Mouse (Mus musculus): ENCODE measurements around the gene Acot12. TPM values are rescaled to one million over a fixed set of nuclear protein-coding genes. Genes with fewer than 3 reads are reported as not detected.
"Not testable (repeated sequence)": the region's sequence is repeated elsewhere in the genome, so short reads cannot be mapped to it uniquely, and the experiment has no call there.

Acot12 gene
- total RNA-seq, 2 experiments from 2014 or later = not detected

DNA sequence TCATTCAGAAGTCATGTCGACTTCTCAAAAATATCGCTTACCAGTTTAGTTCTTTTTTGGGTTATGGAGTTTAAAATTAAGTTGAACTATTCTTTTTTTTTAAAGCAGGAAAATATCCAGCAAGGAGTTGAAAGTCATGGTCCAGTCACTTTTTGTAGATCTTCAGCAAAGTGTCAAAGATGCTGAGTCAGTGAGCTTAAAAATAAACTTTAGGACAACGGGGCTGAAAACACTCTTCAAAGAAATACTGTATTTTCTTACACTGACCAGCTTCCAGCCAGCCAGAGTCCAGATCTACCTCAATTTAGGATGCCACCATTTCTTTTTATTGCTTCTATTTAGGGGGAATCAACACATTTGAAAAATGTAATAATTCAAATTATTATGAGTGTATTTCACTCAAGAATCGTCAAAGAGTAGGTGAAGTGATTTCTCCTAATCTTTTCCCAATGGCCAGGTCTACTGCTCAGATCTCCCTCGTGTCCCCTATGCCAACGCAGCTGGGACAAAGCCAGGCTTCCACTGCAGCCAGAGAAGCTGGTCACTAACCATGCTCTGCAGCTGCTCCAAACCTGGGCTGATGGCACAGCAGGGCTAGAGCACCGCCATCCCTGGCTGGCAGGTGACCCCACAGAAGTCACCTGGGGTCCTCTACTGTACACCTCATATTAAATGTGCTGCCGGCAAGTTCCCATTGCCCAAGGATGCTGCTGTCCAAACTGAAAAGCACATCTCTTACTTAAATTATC, 19.2 kb downstream of the Acot12 start:
- DNase-seq = no peak

DNA sequence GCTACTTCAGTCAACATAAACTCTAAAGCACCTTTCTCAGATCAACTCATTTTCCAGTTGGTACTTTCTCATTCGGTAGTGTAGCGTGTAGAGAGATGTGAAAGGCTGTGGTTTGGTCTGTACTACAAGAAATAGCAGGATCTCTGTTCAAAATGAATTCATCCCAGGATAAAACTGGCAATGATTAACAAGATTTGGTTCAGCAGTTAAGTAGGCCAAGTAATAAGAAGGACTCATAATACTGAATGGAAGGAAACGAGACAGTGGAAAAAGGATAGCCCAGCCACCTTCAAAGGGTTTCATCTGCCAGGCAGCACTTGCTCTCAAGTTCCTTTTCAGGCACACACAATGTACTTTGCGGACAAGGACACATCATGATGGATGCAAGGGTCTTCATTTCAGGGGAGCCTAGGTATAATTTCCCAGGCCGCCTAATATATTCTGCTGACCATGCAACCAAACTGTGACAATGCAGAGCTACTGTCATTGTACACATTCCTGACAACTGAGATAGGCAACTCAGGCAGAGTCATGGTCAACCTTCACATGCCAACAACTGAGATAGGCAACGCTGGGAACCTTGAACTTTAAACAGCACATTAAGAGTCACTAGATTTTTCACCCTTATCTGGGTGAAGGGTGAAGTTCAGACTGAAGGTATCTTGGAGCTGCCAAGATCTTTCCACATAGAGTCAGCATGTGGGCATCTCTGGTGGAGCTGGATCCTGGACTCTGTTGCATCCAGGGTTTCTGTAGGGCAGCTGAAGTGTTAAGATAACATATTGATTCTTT, 20.5 kb downstream of the Acot12 start:
- no peak for DNase-seq

DNA sequence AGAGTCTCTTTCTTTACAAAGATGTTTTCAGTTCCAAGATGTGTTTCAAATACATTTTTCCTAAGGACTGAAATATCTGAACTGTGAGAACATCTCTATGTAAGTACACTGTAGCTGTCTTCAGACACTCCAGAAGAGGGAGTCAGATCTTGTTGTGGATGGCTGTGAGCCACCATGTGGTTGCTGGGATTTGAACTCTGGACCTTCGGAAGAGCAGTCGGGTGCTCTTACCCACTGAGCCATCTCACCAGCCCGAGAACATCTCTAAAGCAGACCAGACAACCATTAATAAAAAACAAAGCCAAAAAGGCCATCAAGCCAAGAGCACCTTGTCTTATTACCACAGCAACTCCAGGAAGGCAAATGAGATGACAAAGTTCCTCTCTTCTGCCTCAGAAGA, 22.3 kb downstream of the Acot12 start:
- not testable (repeated sequence) for DNase-seq

DNA sequence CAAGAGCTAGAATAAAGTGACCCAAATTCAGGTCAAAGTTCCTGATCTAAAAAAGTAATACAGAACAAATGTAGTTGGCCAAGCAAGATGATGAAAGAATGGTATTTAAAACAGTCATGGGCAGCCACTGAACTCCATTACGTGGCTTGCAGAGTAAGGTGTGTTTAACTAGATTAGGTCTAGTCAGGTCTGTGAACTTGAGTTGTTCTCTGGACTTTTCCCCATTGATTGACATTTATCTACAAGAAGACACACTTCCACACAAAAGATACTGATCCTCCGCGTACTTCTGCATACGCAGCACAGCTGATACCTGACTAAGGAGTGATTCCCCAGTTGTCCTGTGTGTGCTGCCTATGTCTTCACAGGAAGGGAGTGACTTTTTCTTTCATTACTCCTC, 24.3 kb downstream of the Acot12 start:
- DNase-seq = no peak

DNA sequence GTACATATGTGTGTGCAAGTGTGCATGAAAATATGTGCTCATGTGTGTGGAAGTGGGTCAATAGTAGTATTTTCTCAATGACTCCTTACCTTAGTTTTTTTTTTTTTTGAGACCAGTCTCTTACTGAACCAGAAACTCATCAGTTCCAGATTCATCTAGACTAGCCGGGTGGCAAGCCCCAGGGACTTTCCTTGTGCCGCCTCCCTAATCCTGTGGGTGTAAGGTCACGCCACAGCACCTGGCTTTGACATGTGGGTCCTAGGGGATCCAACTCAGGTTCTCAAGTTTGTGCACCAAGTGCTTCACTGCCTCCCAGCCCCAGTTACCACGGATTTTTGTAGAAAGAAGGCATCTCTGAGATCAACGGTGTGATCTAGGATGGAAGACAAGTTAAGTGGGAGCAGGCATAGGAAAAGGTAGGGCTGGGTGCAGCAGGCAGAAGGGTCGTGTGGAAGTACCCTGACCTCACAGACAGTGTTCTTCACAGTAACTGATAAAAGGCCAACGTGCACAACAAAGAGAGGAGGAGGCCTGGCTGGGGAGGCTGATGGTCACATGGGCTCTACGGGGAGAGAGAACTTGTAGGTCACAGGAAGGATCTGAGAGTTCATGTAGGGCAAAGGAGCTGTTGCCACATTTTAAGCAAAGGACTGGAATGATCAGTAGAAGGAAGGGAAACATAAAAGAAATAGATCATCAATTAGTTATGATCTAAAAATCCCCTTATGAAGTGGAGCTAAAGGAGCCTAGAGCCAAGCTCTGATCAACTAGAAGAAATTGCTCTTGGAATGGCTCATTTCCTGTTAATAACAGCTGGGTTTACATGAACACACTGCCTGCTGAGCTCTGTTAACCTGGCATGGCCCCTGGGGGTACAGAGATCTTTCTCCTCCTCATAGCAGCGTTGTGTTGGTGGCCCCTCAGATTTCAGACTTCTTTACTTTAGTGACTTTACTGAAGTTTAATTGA, 27.7 kb downstream of the Acot12 start:
- DNase-seq = no peak

DNA sequence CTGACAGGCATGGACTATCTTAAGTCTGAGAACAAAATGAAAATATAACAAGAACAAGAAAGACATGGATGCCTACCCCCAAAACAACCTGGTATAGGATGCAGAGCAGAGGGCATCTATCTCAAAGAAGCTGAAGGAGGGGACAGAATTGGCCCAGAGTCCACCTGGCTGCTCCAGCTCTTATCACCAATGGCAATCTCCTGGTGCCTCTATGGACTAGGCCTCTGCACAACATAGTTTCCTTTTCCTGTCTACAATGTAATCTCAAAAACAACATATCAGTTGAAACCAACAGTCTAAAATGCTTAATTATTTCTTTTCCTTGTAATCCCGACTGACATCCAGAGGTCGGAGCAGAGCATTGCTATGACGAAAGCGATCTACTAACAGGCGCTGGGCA, 36.8 kb downstream of the Acot12 start:
- DNase-seq = no peak

DNA sequence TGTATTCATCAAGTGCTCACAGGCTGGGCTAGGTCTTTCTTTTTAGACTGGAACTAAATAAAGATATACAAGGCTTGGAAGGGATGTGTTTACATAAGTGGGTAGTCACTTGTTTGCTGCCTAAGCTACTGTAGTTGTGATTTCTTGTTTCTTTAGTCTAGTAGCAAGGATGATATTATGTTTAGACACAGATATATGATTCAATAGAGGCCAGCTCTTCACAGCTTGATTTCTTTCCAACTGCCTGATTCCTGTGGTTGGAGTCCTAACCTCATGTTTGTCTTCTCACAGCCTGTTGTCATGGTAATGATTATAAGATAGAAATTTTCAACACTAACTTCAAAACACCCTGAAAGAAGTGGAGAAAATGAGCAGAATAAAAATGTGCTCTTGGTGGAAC, 38.6 kb downstream of the Acot12 start:
- no peak for DNase-seq

DNA sequence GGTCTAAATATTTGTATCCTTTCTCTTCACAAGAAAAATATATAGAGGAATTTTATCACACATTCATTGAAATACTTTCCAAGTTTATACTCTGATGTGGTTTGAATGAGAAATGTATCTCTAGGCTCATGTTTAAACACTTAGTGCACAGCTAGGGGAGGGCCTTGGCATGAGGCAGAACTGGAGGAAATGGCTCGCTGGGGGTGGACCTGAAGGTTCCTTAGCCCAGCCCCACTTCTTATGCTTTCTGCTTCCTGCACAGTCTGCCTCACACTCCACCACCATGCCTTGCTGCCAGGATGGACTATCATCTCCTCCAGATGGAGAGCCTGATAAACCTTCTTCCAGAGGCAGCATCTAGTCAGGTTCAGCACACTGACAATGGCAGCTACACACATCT, 50.7 kb downstream of the Acot12 start:
- no peak for DNase-seq

DNA sequence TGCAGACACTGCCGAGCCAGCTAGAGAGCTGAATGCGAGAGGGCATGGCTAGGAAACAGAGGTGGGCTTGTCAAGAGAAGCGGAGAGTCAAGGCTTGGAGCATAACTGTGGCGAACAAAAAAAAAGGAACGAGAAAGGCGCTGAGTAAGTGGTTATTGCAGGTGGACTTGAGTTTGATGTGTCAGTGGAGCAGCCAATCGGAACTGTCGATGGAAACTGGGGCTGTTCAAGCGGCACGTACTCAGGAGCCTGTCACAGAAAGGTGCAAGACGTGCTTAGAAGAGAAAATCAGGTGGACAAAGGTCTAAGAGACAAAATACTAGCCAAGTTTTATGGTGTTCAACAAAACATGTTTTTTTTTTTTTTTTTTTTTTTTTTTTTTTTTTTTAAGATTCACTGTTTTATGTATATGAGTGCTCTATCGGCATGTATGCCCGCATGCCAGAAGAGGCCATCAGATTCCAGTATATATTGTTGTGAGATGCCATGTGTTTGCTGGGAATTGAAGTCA, 53.7 kb downstream of the Acot12 start:
- DNase-seq = no peak

DNA sequence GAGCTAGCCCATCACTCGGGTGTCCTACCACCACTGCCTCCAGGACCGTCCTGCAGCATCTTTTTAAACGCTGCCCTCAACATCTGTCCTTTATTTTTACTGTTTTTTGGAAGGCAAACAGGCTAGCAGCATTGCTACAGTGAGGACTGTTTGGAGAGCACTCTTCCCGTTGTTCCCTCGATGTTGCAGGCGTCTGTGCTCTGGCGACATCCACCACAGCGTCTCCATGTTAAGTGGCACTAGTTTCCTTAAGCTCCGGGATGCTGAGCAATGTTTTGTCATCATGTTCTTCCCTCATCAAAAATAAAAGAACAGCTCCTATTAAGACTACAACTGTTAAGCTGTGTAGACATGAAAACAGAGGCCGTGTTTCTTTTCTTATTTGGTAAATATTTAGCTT, 54.3 kb downstream of the Acot12 start:
- DNase-seq = no peak

DNA sequence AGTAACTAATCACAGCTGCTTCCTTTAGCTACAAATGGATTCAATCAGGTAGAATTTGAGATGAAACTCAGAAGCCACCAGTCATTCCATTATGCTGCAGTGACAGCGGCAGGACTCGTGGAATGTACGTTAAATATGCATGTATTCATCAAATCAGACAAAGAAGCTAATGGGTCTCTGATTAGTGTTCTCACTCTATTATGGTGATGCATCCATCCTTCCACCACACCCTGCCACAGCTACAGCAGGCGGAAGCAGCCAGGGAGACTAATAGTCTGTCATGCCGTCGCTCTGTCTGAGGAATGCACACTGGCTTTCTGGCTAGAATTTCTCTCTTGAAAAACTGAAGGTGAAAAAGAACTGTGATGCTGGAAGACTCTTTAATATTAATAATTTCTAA, 54.7 kb downstream of the Acot12 start:
- DNase-seq = no peak

DNA sequence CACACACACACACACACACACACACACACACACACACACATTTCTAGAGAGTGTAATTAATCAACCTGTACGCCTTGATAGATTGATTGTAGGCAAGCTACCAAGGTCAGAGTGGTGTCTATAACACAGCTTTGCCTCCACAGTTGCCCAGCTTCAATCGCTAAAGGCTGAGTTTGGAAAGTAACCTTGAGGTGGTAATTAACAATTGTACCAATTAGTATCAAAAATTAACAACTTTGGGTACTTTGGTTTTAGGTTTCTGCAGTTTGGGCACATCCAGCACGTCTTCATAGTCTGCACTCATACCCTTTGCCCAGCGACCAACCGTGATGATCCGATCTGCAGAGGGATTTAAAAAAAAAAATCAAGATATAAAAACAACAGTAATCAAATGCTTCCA, 55.6 kb downstream of the Acot12 start:
- no peak for DNase-seq

DNA sequence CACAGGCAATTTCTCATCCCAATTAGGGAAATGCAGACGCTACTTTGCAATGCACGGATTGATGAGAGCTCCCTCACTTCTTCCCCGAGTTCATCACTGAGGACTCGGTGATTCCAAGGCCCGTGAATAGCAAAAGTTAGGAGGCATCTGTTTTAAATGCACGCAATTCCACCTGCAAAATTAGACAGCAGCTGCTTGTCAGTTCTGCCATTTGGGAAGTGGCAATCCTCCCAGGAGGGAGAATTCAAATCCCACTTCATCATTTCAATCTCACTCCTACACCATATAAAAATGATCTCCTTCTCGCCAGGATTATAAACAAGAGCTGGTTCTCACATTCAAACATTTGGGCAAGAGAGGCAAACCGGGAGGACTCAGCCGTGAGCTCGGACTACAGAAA, 56.1 kb downstream of the Acot12 start:
- no peak for DNase-seq

DNA sequence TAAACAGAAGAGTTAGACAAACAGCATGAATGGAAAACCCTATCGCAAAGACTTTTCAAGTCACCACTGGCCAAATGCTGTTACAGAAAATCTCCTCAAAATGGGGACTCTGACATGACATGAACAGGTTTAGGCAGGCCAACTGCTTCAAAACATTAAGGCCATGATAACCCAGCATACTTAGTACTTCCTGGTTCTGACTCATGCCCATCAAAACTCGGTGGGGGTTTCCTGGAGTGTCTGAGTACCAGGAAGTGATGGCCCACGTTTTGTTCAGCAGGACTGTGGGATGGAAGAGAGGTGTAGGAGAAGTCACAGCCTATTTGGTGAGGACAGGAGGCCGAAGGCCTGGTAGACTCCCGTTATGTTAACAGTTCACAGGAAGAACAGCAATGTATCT, 60.4 kb downstream of the Acot12 start:
- no peak for DNase-seq

DNA sequence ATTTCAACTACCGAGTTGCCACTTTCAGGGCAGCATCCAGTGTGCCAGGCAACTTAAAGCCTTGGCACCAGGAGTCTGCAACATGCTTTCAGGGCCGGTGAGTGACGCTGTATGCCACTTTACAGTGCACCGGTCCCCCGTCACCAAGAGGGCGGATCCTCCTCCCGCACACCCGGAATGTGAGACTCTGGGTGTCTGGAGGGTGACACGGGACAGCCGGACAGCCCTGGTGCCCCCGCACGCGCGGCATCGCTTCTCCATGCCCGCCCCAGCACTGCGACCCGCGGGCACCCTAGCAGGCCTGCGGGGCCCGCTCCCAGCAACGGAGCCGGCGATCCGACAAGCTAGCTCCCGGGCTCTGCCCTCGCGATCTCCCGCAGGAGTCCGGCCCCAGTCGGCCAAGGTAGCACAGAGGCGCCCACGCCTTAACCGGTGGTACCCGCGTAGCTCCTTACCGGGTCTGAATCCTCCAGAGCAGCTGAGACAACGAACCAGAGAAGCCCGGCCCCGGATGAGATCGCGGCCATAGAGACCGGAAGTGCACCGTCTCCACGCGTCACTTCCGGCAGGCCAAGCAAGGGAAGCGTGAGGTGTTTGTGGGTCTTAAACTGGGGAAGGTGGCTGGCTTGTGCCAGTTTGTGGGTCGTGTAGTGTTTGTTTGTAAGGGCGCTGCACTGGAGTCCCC, 66.0 kb downstream of the Acot12 start, which contains the start of gene Zcchc9:
Gene Zcchc9, minus strand, starts transcription at position 551 of the 685 bp plus-strand sequence.
- peak; percentile 83 for DNase-seq

DNA sequence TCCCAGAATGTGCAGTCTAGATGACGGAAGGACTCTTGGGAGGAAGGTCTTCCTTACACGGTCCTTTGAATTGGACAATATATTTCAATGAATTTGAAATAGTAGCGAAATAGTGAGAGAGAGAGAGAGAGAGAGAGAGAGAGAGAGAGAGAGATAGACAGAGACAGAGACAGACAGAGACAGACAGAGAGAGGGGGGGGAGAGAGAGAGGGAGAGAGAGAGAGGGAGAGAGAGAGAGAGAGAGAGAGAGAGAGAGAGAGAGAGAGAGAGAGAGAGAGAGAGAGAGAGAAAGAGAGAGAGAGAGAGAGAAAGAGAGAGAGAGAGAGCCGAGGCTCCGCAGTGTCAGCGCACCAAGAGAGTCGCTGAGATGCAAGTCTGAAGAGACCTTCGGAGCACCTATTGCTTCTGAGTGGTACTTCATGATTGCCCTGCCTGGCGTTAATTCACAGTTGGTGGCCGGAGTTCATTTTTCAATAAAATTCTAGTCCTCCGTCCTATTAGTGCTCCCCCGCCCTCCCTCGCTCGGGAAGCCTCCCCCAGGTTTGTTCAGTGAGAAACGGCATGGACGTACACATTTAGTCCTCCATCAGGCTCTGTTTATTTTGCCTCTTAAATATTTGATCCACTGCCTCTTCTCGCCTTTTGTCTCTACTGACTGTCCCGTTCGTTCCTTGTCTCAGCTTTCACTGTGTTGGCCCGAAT, 66.7 kb downstream of the Acot12 start:
- DNase-seq = no peak

DNA sequence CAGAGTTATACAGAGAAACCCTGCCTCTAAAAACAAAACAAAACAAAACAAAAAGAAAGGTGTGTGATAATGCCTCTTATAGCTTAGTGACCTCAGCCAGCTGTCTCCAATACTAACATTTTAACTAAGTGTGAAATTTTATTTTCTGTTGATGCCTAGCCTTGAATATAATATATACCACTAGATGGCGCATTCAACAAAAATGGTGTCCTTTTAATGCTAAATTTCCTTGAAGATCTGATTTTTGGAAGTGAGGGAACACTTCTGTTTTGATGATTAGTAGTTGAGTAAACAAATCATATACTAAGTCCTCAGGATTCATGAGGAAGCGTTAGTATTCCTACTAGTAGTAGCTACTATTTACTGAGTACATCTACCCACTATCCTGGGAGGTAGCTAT, 68.2 kb downstream of the Acot12 start:
- DNase-seq = no peak

DNA sequence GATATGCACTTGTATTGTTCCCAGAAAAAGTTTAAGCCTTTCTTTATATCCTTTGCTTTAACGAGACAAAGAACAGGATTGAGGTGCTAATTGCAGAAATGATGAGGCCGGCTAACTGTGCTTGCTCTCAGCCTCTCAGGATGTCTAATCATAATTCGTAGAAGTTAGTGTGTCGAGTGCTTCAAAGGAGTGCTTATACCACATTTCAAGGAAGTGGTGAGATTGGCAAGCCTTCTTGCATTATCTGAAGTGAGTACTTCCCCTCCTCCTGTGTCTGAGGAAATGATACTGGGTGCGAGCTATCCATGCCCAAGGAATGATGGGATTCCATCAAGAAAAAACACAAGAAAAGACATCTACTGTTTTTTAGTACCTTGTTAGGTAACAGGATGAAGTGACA, 73.4 kb downstream of the Acot12 start:
- no peak for DNase-seq

DNA sequence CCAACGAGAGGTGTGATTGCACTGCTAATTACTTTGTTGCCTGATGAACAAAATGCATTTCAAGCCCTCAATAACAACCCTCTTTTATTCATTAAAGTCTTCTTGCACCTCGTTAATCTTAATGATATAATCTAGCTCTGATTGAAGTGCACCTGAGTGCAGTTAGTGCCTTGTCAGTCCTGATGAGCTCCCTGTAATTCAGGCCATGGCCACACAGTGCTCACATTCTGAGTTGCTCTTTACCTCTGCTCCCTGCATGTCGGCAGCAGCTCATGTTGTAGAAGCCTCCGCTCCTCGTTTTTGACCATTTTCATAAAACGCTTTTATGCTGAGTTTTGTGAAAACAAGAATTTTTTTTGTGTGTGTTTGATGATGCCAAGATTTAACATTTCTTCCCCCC, 82.4 kb downstream of the Acot12 start:
- DNase-seq = no peak

DNA sequence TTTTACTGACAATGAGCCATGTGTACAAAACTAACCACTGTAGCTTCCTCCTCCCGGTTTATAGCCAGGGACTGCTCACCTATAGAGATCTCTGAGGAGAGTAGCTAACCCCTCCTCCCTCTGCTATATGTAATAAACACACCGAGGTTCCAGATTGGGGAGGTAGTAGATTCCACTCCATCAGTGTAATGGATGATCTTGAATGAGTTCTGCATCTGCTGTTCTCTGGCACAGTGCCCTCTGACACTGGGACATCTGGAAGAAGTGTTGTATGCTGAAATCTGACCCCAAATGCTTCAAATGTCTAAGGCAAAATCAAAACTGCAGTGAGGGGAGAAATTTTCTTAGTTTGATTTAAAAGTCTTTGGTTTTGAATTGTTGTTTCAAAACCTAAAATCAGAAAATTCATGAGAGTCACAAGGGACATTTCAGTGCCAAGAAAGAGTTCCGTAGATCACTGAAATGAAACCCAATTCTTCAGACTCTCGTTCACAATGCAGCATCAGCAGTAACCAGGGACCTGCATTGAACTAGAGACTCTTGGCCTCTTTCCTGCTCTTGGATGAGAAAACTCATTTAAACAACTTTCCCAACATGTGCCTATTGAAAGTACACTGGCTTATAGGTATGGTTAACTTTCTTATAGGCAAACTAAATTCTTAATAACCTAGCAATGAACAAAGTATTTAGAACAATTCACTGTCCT, 83.7 kb downstream of the Acot12 start:
- DNase-seq = peak; percentile 63
